Mouse (Mus musculus) thymus, postnatal 0 days (tissue): ENCODE results near the gene Ubqln4. TPM values are rescaled to one million over a fixed set of nuclear protein-coding genes. Genes with fewer than 3 reads are reported as not detected.
A peak's percentile ranks its signal among the peaks of the same experiment; 100 is the strongest.
"Not testable (repeated sequence)": the region's sequence is repeated elsewhere in the genome, so short reads cannot be mapped to it uniquely, and the experiment has no call there.

ENCODE experiments used
- DNase-seq: peaks from one replicate; pipeline ENCODE4 v3.0.0-alpha.2; 2015; ENCODE audit warnings: low spot score
- microRNA counts: library from miRNA; unstranded; fragments of <30 nt; microRNA quantifications from one replicate; lab custom pipeline; 2015
- microRNA-seq: library from miRNA; unstranded; fragments of <30 nt; microRNA quantifications from one replicate; pipeline ENCODE4, GENCODE M21; 2016; ENCODE audit warnings: borderline number of aligned reads
- polyA plus RNA-seq: library from polyadenylated mRNA; unstranded; fragments of >200 nt; fragmentation: Nextera tagmentation; extraction: Ambion mirVana; gene quantifications from 2 replicates; pipeline ENCODE4 v1.2.1, GENCODE M21; 2015

Ubqln4 gene
- polyA plus RNA-seq, 1 experiment from 2014 or later, result 14.6 TPM

DNA sequence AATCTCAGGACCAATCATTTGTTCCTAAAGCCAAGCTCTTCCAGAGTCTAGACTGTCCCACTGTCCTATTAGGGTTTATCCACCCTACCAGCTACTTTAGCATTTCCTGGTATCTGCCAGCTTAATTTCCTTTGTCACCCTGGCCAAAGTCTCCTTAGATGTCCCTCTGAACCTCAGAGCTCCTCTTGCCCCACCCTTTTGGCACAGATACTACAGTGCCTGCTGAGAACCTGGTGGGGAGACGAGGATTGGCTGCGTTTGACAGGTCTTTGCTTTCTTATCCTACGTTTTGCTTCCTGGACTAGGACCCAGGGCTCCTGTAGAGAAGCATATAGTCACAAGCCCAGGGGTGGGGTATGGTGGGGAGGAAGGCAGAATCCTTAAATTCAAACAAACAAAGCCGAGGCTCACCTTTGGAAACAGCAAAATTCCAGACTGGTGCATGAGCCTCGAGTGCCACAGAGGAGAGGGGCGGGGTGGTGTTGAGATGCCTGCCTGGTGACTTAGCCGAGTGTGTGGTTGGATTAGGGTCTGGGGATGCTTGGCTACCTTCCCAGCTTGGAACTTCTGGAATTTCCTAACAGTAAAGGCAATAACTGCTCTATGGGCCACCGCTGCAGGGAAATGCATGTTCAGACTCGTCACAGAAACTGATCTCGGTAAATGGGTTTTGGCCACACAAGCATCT is 40.5 kb downstream of the Ubqln4 start:
- no peak for DNase-seq

GRCm38 (mm10) chr3:88596547-88596946 is 43.0 kb downstream of the Ubqln4 start:
- not testable (repeated sequence) for DNase-seq

GRCm38 (mm10) chr3:88602466-88602865 is 48.9 kb downstream of the Ubqln4 start:
- no peak for DNase-seq

DNA sequence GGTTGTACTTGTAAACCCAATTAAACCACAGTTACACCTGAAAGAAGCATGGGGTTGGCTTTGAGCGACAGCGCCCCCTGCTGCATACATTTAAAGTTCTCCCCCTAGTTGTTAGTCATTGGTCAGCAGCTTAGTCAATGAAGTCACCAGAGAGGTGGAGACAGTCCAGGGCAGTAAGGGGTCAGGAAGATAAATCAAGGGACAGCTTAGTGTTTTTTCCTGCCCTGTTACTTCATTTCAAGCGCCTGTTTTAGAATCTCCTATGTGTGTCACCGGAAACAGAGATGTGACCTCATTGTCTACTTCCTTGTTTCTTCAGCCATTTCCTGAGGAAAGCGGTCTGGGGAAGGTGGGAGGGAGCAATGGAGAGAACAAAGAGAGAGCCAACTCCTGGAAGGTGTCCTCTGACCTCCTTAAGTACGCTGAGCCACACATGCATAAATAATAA is 50.2 kb downstream of the Ubqln4 start:
- DNase-seq, result peak; percentile 69

GRCm38 (mm10) chr3:88604863-88605262 is 51.3 kb downstream of the Ubqln4 start:
- DNase-seq, result no peak

GRCm38 (mm10) chr3:88605666-88606065 is 52.1 kb downstream of the Ubqln4 start, which contains the start of gene Arhgef2:
Gene Arhgef2 (plus strand): TSS chr3:88605966.
- not testable (repeated sequence) for DNase-seq

- peak; percentile 89 for DNase-seq
These were observed 53.7 kb downstream of the Ubqln4 start for GRCm38 (mm10) chr3:88607065-88607757.

DNA sequence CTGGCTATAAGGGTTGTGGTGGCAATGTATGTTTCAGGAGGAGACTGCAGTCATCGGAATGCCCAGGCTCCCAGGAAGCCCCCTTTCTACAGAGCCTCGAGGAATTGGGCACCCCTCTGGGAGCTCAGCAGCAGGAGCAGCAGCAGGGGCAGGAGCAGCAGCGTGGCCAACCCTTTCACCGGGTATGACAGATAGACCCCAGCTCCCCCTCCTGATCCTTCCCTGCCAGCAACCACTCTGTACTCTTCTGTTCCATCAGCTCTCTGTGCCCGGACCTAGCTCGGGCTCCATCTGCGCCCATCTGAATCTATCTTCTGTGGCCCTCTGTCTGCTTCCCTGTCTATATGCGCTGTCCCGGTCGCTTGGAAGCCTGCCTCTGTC is 54.2 kb downstream of the Ubqln4 start:
- no peak for DNase-seq

DNA sequence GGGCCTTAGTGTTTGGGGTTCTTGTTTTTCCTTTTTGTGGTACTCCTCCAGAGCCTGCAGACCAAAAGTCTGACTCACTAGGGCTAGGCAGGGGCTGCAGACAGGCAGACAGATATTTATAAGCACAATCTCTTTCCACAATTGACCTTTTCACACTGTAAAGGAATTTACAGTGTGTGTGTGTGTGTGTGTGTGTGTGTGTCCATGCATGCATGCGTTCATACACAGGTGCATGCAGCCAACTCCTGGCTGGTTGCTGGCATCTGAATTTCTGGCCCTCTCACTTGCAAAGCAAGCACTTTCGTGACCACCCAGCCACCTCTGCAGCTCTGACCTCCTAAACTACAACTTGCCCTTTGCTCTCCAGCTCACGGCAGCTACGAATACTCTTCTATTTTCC is 55.5 kb downstream of the Ubqln4 start:
- no peak for DNase-seq

DNA sequence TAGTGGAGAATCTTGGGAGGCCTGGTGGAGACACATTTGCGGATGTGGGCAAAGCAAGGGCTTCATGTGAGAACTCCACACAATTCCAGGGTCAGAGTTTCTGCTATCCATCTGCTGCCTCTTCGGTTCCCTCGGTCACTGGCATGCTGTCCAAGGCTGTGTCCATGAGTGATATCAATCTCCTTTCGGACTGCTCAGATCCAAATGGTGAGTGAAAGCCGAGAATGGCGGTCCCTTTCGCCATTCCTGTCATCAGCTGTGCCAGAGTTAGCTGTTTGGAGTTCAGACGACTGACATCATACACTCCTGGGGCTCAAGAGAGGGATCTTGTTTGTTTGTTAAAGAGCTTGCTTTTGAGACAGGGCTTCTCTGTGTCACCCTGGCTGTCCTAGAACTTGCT is 60.9 kb downstream of the Ubqln4 start:
- DNase-seq, result no peak

DNA sequence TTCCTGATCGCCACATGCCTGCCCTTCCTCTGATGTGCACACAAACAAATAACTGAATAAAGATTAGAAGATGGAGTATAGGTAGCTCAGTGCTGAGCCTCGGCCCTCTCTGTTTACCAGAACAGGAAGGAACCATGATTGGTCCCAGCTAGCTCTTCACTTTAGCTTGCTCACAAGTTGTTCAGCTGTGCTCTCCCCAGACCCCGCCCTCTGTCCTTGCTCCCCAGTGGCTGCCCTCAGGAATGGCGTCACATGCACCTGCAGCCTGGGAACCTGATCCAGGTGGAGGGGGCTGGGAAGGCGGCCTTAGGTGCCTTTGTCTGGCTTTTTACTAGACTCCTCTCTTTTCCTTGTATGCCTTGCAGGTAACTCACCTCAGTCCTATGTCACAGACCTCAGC is 61.6 kb downstream of the Ubqln4 start:
- no peak for DNase-seq

GRCm38 (mm10) chr3:88615902-88616391 is 62.4 kb downstream of the Ubqln4 start:
- no peak for DNase-seq

GRCm38 (mm10) chr3:88616951-88617500 is 63.5 kb downstream of the Ubqln4 start:
- no peak for DNase-seq

GRCm38 (mm10) chr3:88618074-88618871 is 64.7 kb downstream of the Ubqln4 start:
- no peak for DNase-seq

MicroRNAs encoded within 50 kb of the gene (microRNA counts, 519-probe panel; counts per million panel counts)
- microRNA mmu-miR-1905 (lab: Ali Mortazavi, UCI), result 473 counts per million, percentile 71 among the panel's probes with 10 or more counts

Small RNAs within 50 kb of the gene (microRNA-seq; reads per million reads assigned to microRNA genes)
- gene Mir1905, result not detected

Other genes with a start within 250 kb of the Ubqln4 start
- 209 and 236 TPM in 2 replicates for gene Glmp, start 228.7 kb upstream of the Ubqln4 start, polyA plus RNA-seq
- 3.0 and 4.1 TPM in 2 replicates for gene Tmem79, start 217.6 kb upstream of the Ubqln4 start, polyA plus RNA-seq
- gene Smg5, start 217.5 kb upstream of the Ubqln4 start, polyA plus RNA-seq, result 30.0 and 35.4 TPM in 2 replicates
- 0.49 and 0.56 TPM in 2 replicates for gene Paqr6, start 189.2 kb upstream of the Ubqln4 start, polyA plus RNA-seq
- 2.6 TPM in 2 replicates for gene Bglap3, start 181.0 kb upstream of the Ubqln4 start, polyA plus RNA-seq
- gene Bglap2, start 175.1 kb upstream of the Ubqln4 start, polyA plus RNA-seq, result 0.83 and 1.1 TPM in 2 replicates
- gene Bglap, start 169.3 kb upstream of the Ubqln4 start, polyA plus RNA-seq, result 0.80 and 1.2 TPM in 2 replicates
- 144 and 151 TPM in 2 replicates for gene Pmf1, start 143.4 kb upstream of the Ubqln4 start, polyA plus RNA-seq
- 9.6 and 12.3 TPM in 2 replicates for gene Slc25a44, start 128.6 kb upstream of the Ubqln4 start, polyA plus RNA-seq
- 14.6 and 15.1 TPM in 2 replicates for gene Sema4a, start 92.6 kb upstream of the Ubqln4 start, polyA plus RNA-seq
- 40.6 and 43.8 TPM in 2 replicates for gene Lmna, start 43.8 kb upstream of the Ubqln4 start, polyA plus RNA-seq
- 8.1 and 10.3 TPM in 2 replicates for gene Mex3a, start 21.4 kb upstream of the Ubqln4 start, polyA plus RNA-seq
- gene Rab25, start 5.5 kb upstream of the Ubqln4 start, polyA plus RNA-seq, result 2.7 and 3.5 TPM in 2 replicates
- 150 and 153 TPM in 2 replicates for gene Lamtor2, start 684 bp upstream of the Ubqln4 start, polyA plus RNA-seq
- 206 and 212 TPM in 2 replicates for gene Ssr2, start 22.1 kb downstream of the Ubqln4 start, polyA plus RNA-seq
- gene Arhgef2, start 52.2 kb downstream of the Ubqln4 start, polyA plus RNA-seq, result 64.2 and 94.5 TPM in 2 replicates
- gene Rxfp4, start 99.4 kb downstream of the Ubqln4 start, polyA plus RNA-seq, result not detected in 2 replicates
- gene Khdc4, start 132.0 kb downstream of the Ubqln4 start, polyA plus RNA-seq, result 69.4 and 75.2 TPM in 2 replicates
- 55.5 and 55.6 TPM in 2 replicates for gene Rit1, start 163.1 kb downstream of the Ubqln4 start, polyA plus RNA-seq
- 1.7 TPM in 2 replicates for gene Syt11, start 221.4 kb downstream of the Ubqln4 start, polyA plus RNA-seq